Mouse (Mus musculus) kidney, embryonic 15.5 days (tissue): ENCODE measurements around the gene Gpr132. TPM values are rescaled to one million over a fixed set of nuclear protein-coding genes. Genes with fewer than 3 reads are reported as not detected.
"Not testable (repeated sequence)": the region's sequence is repeated elsewhere in the genome, so short reads cannot be mapped to it uniquely, and the experiment has no call there.

Experiments
- ATAC-seq: fragments of 200-750 bp; cut with Nextera tagmentation; replicated peaks from 2 replicates; pipeline ENCODE4 v1.8.0; 2017; ENCODE audit warnings: moderate TSS enrichment; ENCODE audit not compliant: low FRiP score
- H3K27ac ChIP-seq: fragments of 300-500 bp; sonication (generic); 2 replicates; pipeline ENCODE4 v1.5.1; 2015; ENCODE audit warnings: mild to moderate bottlenecking, inconsistent platforms
- H3K27me3 ChIP-seq: fragments of 300-500 bp; sonication (generic); 2 replicates; pipeline ENCODE4 v1.6.1; 2015; ENCODE audit warnings: inconsistent platforms
- H3K36me3 ChIP-seq: fragments of 300-500 bp; sonication (generic); 2 replicates; pipeline ENCODE4 v1.6.1; 2015; ENCODE audit warnings: inconsistent platforms
- H3K4me1 ChIP-seq: fragments of 300-500 bp; sonication (generic); 2 replicates; pipeline ENCODE4 v1.6.1; 2015; ENCODE audit warnings: inconsistent platforms
- H3K4me2 ChIP-seq: fragments of 300-500 bp; sonication (generic); 2 replicates; pipeline ENCODE4 v1.6.1; 2015; ENCODE audit warnings: moderate library complexity, mild to moderate bottlenecking, inconsistent platforms
- H3K4me3 ChIP-seq: fragments of 300-500 bp; sonication (generic); replicated peaks from 2 replicates; pipeline ENCODE4 v1.5.1; 2015; ENCODE audit warnings: mild to moderate bottlenecking, inconsistent platforms
- H3K9ac ChIP-seq: fragments of 300-500 bp; sonication (generic); 2 replicates; pipeline ENCODE4 v1.6.1; 2015; ENCODE audit warnings: mild to moderate bottlenecking, inconsistent platforms
- H3K9me3 ChIP-seq: fragments of 300-500 bp; sonication (generic); replicated peaks from 2 replicates; pipeline ENCODE4 v1.6.1; 2016; ENCODE audit warnings: inconsistent platforms
- WGBS: fragments of 180-500 bp; shearing (Covaris S2); methylation state at CpG from one replicate; pipeline ENCODE4 v1.1.7; 2015; ENCODE audit warnings: mixed read lengths; 5-methylcytosine and 5-hydroxymethylcytosine counted together
- polyA plus RNA-seq: library from polyadenylated mRNA; unstranded; fragments of >200 nt; fragmentation: Nextera tagmentation; extraction: Ambion mirVana; gene quantifications from 2 replicates; pipeline ENCODE4 v1.2.1, GENCODE M21; 2015

The Gpr132 gene
- polyA plus RNA-seq, 1 experiment from 2014 or later = 0.12 TPM

DNA sequence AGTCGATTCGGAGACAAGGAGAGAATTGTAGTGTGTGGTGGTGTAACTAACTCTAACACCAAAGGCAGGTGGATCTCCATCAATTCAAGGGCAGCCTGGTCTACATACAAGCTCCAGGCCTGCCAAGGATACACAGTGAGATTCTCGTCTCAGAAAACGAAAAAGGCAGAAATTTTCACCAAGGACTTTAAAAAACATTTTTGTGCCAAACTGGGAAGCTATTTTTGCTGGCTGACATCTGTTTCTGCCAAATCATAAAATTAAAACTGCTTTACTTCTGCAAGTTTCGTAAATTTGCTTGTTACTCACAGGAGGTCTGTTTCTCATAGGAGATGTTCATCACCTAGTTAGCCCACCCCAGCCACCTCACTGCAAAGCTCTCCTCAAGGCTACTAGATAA is 42.1 kb downstream of the Gpr132 start:
- Histone ChIP-seq H3K9ac (no peak overlapping the region), H3K27me3 (no peaks in the 10 kb centered on the region), H3K36me3 (peaks cover 63% of the 10 kb centered on the region), H3K4me1 (peaks cover 66% of the 10 kb centered on the region), H3K4me2 (no peak overlapping the region), H3K9me3 (no peaks in the 10 kb centered on the region), H3K4me3 (0 out of 2 replicates have a peak overlapping the region, but pooled peaks have one; percentile 2), H3K27ac (no peak overlapping the region)
- WGBS = 83% methylated on average over 5 of the region's 5 CpGs
- no peak for ATAC-seq

DNA sequence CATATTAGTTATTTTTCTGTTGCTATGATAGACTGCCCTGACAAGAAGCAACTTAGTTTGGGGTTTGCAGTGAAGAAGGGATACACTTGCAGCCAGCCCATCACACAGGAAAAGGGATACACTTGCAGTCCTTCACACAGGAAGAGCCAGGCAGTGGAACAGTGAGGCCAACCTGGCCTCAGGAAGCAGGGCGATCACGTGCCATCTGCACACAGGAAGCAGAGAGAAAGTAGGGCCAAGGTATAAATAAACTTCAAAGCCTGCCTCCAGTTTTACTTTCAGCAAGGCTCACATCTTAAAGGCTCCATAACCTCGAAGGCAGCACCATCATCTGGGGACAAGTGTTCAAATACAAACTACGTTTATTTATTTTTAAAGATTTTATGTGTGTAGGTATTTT is 44.8 kb downstream of the Gpr132 start:
- peaks cover 89% of the 10 kb centered on the region for H3K36me3 ChIP-seq
- ATAC-seq = no peak
- H3K9ac ChIP-seq = no peak overlapping the region
- H3K4me2 ChIP-seq = no peak overlapping the region
- 70% methylated on average over 4 of the region's 4 CpGs for WGBS
- no peak overlapping the region for H3K4me3 ChIP-seq
- H3K27me3 ChIP-seq = no peaks in the 10 kb centered on the region
- H3K4me1 ChIP-seq = peaks cover 60% of the 10 kb centered on the region
- H3K27ac ChIP-seq = no peak overlapping the region
- H3K9me3 ChIP-seq = no peaks in the 10 kb centered on the region

DNA sequence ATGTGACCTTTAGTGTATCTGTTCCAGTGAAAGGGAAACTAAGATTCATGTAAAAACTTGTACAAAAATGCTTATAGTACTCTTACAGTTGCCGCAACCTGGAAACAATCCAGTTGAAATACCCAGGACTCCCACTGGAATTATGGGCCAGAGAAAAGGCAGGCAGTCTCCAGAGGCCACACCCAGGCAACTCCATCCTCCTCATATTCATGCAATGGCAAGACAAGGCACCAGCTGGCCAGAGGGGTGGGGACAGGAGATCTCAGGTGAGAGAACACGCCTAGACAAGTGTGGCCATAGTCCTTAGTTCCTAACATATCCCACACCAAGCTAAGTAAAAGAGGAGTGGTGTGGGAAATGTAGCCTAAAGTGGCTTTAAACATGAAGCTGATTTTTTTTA is 45.4 kb downstream of the Gpr132 start:
- ATAC-seq = no peak

DNA sequence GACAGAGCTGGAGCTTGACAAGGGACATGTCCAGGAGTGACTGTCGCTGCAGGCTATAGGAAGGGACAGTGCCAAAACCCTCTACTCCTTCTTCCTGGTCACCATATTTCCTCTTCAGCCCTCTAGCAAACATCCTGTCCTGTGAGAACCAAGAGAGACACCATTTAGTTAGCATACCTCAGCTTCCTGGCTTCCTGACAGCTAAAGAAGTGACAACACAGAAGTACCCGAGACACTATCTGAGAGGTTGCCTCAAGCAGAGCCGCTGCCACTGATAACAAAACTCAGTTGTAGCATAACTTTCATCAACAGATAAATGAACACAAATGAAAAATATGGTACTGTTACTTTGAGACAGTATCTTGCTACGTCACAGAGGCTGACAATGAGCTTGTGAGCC is 46.1 kb downstream of the Gpr132 start:
- Histone ChIP-seq H3K27me3 (no peaks in the 10 kb centered on the region), H3K27ac (no peak overlapping the region), H3K4me2 (no peak overlapping the region), H3K36me3 (peaks cover 92% of the 10 kb centered on the region), H3K4me3 (no peak overlapping the region), H3K9me3 (no peaks in the 10 kb centered on the region), H3K4me1 (peaks cover 47% of the 10 kb centered on the region), H3K9ac (no peak overlapping the region)
- 81% methylated on average over 4 of the region's 4 CpGs for WGBS
- ATAC-seq = no peak

More for the DNA sequence above, 45.4 kb downstream of the Gpr132 start:
- H3K4me1 ChIP-seq = peaks cover 54% of the 10 kb centered on the region
- H3K36me3 ChIP-seq = peaks cover 92% of the 10 kb centered on the region
- H3K4me2 ChIP-seq = no peak overlapping the region
- no peak overlapping the region for H3K9ac ChIP-seq
- no peak overlapping the region for H3K4me3 ChIP-seq
- WGBS = 79% methylated on average over 2 of the region's 2 CpGs
- no peaks in the 10 kb centered on the region for H3K27me3 ChIP-seq
- H3K9me3 ChIP-seq = no peaks in the 10 kb centered on the region
- H3K27ac ChIP-seq = no peak overlapping the region

DNA sequence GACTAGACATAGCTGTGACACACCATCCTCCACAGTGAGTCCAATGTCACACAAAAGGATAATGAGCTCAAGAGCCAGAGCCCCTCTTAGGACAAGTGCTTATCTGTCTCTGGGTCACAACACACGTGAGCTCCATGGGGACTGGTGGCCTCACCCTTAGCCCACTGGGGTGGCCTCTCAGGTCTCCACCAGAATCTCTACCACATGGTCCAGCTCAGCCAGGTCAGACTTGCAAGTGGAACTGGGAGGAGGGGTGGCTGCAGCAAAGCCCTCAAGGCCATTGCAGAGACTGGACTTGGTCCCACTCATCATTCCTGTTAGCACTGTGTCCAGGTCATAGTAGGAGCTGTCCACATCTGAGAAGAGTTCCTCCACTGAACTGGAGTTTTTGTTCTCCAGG is 46.8 kb downstream of the Gpr132 start:
- Histone ChIP-seq H3K4me2 (no peak overlapping the region), H3K4me3 (no peak overlapping the region), H3K9me3 (no peaks in the 10 kb centered on the region), H3K36me3 (peaks cover 94% of the 10 kb centered on the region), H3K9ac (no peak overlapping the region), H3K27ac (no peak overlapping the region), H3K27me3 (no peaks in the 10 kb centered on the region), H3K4me1 (peaks cover 40% of the 10 kb centered on the region)
- ATAC-seq = no peak
- WGBS = 70% methylated on average over 1 of the region's 1 CpGs

DNA sequence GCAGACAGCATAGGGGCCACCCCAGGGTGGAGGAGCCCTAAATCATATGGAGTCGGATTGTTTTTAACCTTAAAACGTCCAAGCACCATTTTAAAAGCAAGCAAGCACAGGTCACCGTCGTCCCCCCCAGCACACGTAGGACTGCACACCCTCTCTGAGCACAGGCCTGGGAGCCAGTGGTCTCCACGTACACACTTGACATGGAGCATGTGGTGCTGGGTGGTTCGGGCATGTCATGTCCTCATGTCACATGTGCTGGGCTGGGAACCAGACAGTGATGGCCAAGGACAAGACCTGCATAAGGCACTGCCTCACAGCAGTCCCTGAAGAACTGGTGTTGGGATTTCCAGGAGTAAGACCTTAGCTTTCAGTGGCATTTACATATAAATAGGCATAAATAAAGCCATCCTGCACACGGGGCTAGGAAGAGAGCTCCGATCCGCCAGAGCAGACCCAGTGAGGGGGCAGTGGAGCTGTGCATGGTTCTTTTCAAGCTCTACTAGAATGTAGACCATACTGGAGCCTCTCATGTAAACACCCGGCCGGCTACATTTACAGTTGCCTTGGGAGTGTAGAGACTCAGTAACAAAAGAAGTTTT is 47.5 kb downstream of the Gpr132 start:
- no peak overlapping the region for H3K27ac ChIP-seq
- H3K4me2 ChIP-seq = no peak overlapping the region
- H3K9me3 ChIP-seq = no peaks in the 10 kb centered on the region
- no peak for ATAC-seq
- H3K4me1 ChIP-seq = peaks cover 33% of the 10 kb centered on the region
- H3K9ac ChIP-seq = no peak overlapping the region
- H3K27me3 ChIP-seq = no peaks in the 10 kb centered on the region
- WGBS = 85% methylated on average over 12 of the region's 12 CpGs
- H3K36me3 ChIP-seq = peaks cover 94% of the 10 kb centered on the region
- H3K4me3 ChIP-seq = no peak overlapping the region

DNA sequence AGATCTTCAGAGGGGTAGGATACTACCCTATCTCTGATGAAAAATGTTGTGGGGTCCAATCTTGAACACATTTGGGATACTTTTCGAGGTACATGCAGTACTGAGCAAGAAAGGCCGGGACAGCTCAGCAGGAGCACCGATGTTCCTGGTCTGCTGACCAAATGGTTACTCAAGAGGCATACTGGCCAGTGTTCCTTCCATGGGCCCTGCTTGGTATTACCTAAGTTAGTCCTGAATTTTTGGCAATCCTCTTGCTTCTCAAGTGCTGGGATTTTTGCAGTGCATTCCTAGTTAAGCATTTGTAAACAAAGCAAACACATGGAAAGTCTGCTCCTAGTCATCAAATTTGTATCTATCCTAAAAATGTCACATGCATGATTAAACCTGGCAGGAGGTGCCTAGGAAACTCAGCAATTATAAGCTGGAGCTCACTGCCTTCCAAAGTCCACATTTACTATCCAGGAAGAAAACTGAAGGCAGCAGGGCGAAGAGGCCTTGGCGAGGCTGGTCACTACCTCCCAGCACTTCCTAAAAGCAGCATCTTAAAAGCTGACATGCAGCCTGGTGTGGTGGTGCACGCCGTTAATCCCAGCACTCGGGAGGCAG is 48.9 kb downstream of the Gpr132 start:
- H3K36me3 ChIP-seq = peaks cover 93% of the 10 kb centered on the region
- H3K4me1 ChIP-seq = peaks cover 24% of the 10 kb centered on the region
- H3K4me3 ChIP-seq = no peak overlapping the region
- 91% methylated on average over 8 of the region's 8 CpGs for WGBS
- H3K27ac ChIP-seq = no peak overlapping the region
- no peak overlapping the region for H3K4me2 ChIP-seq
- no peaks in the 10 kb centered on the region for H3K9me3 ChIP-seq
- no peak for ATAC-seq
- no peaks in the 10 kb centered on the region for H3K27me3 ChIP-seq
- H3K9ac ChIP-seq = no peak overlapping the region

DNA sequence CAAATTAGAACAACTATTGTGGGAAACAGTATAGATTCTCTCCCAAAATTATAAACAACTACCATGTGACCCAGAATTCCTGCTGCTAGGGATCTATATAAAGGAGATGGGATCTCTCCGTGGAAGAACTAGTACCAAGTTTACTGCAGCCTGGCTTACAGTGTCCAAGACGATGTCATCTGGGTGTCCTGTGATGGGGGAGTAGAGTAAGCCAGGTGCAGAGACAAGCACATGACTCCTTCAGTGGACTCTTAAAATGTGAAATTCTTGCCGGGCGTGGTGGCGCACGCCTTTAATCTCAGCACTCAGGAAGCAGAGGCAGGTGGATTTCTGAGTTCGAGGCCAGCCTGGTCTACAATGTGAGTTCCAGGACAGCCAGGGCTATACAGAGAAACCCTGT is 51.2 kb downstream of the Gpr132 start:
- 82% methylated on average over 7 of the region's 7 CpGs for WGBS
- H3K9me3 ChIP-seq, H3K27ac ChIP-seq, ATAC-seq, H3K9ac ChIP-seq, H3K4me2 ChIP-seq, H3K4me3 ChIP-seq, H3K27me3 ChIP-seq: not testable (repeated sequence)
- peaks cover 79% of the 10 kb centered on the region for H3K36me3 ChIP-seq
- peaks cover 11% of the 10 kb centered on the region; the same call in 1 of the 2 replicates for H3K4me1 ChIP-seq

DNA sequence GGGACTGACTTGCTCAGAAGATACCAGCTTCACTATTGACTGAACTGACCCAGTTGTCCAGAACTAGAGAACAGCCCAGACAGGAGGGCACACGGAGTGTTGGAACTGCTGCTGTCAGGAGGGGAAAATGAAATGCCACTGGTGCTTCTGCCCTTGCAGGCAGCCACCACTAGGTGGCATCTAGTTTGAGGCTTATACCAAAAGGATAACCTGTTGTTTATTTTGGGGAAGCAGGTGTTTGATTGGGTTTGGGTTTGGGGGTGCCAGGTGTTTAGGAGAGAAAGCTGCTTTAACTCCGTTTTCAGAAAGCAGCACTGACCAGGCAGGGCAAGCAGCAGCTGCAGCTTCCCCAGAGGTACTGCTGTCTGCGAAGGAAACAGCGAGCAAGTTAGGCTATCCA is 51.7 kb downstream of the Gpr132 start:
- H3K9ac ChIP-seq = no peak overlapping the region
- ATAC-seq = no peak
- no peak overlapping the region for H3K4me3 ChIP-seq
- H3K4me2 ChIP-seq = no peak overlapping the region
- peaks cover 73% of the 10 kb centered on the region for H3K36me3 ChIP-seq
- H3K4me1 ChIP-seq = peaks cover 11% of the 10 kb centered on the region; the same call in 1 of the 2 replicates
- no peaks in the 10 kb centered on the region for H3K27me3 ChIP-seq
- 67% methylated on average over 4 of the region's 4 CpGs for WGBS
- no peaks in the 10 kb centered on the region for H3K9me3 ChIP-seq
- H3K27ac ChIP-seq = no peak overlapping the region

DNA sequence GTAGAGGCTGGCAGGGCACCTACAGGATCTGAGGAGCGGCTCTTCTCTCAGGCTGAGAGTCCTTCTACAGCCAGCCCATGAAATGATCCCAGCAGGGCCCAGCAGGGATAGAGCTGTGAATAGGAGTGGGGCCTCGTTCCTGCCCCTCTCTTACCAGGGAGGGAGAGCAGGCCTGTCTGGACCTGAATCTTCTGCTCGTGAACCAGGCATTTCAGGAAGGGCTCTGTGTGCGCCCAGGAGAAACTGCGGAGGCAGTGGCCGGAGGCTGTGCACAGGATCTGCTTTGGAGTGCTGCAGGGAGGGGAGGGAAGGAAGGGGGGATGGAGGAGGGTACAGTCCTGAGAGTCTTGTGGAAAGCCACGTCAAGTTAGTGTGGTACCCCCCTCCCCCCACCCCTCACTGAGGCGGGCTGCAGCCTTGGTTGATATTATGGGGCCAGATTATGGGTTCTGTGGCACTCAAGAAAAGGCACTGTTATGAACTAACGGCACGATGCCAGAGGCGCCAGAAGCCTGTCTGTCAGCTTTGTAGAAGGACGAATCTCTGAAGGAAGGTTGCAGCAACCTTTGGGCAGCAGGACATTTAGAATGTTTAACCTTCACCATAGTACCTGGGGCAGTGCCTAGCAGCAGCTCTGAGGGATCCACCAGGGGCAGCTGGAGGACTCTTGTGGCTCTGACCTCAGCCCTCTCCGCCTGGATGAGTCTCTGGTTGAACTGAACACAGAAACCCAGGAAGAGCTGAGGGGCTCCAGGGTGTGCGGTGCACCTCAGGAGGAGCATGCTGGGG is 53.2 kb downstream of the Gpr132 start:
- no peak overlapping the region for H3K27ac ChIP-seq
- peaks cover 60% of the 10 kb centered on the region for H3K36me3 ChIP-seq
- peaks cover 12% of the 10 kb centered on the region for H3K4me1 ChIP-seq
- H3K9me3 ChIP-seq = no peaks in the 10 kb centered on the region
- H3K4me2 ChIP-seq = no peak overlapping the region
- H3K27me3 ChIP-seq = no peaks in the 10 kb centered on the region
- H3K9ac ChIP-seq = no peak overlapping the region
- WGBS = 74% methylated on average over 14 of the region's 14 CpGs
- ATAC-seq = no peak
- no peak overlapping the region for H3K4me3 ChIP-seq

DNA sequence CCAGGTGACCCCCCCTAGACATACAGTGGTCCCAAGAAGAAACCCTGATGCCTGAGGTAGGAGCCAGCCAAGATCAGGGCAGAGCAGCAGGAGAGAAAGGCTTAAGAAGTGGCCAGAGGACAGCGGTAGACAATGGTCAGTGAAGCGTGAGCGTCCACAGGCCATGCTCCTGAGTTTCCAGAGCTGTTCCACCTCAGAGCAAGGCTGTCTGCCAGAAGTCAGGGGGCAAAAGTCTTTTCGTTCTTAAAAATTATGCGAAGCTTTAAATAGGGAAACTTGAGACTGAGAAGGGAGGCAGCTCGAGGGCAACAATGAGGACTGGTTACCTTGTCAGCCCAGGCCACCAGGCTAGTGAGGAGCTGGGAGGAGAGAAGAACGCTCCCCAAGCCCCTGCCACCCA is 54.7 kb downstream of the Gpr132 start:
- 55% methylated on average over 7 of the region's 7 CpGs for WGBS
- Histone ChIP-seq H3K4me3 (no peak overlapping the region), H3K4me1 (peaks cover 24% of the 10 kb centered on the region), H3K4me2 (no peak overlapping the region), H3K9me3 (no peaks in the 10 kb centered on the region), H3K27ac (peak overlapping the region; percentile 49; the same call in 1 of the 2 replicates), H3K36me3 (peaks cover 45% of the 10 kb centered on the region), H3K27me3 (no peaks in the 10 kb centered on the region), H3K9ac (no peak overlapping the region)
- no peak for ATAC-seq

DNA sequence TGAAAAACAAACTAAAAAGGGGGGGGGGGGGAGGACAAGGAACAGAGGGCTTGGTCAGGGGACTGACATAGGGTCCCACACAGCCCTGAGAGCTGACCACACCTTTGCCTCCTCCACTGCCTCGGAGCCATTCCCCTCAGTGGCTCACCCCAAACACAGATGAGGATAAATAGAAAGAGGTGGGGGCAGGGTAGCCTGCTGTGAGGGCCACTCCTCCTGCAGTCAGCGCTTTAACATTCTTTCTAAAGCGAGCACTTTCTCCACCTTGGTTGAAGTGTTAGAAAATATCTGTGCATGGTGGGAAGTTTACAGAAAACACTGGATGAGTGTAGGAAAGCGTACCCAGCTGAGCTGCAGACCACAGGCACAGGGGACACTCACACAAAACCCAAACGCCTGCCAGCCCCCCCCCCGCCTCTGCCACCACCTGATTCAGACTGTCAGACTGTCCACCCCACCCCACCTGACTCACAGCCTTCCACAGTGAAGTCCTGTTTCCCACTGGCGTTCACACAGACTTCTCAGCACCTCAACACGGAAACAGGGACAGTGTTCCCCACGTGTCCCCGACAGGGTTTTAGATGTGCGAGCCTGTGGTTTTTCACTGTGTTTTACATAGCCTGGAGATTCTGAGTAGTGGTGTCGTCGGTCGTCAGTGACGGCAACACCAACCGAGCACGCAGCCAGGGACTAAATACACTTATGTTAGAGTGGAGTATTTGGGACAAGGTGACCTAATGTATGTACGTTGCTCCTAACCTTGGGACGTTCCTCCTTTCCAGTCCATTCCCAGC is 57.7 kb downstream of the Gpr132 start:
- Histone ChIP-seq H3K27ac (no peak overlapping the region), H3K36me3 (peaks cover 14% of the 10 kb centered on the region), H3K4me1 (peaks cover 29% of the 10 kb centered on the region), H3K9me3 (no peaks in the 10 kb centered on the region), H3K27me3 (peaks cover 7% of the 10 kb centered on the region; the same call in 1 of the 2 replicates), H3K4me2 (peak overlapping the region; percentile 99), H3K4me3 (no peak overlapping the region), H3K9ac (no peak overlapping the region)
- ATAC-seq = no peak
- WGBS = 67% methylated on average over 19 of the region's 19 CpGs
